ENCODE assay signal across 8 mouse cellular contexts in genomic region chr4:47419268-47419973, GRCm38 (mm10). TPM values are rescaled to one million over a fixed set of nuclear protein-coding genes. Genes with fewer than 3 reads are reported as not detected.
DNase-seq lines count a peak whose midpoint lies in the region; ATAC-seq and TF ChIP-seq lines count a peak whose summit lies in the region.

No protein-coding gene starts in this region.

- H3K9me3 ChIP-seq in heart, embryonic 10.5 days = no peaks in the 10 kb centered on the region
- no peaks in the 10 kb centered on the region for H3K9me3 ChIP-seq in embryonic facial prominence, embryonic 14.5 days (ENCODE audit: control insufficient read depth, low read length)

- H3K4me3 ChIP-seq in heart, adult 2 months = no peak overlapping the region
- no peak overlapping the region for H3K4me3 ChIP-seq in heart, embryonic 10.5 days
- no peak overlapping the region for H3K4me3 ChIP-seq in embryonic facial prominence, embryonic 14.5 days (ENCODE audit: low read depth, low read length)

- peak; percentile 92 for TF ChIP-seq CTCF in heart, adult 2 months (IDR thresholded peaks at IDR 0.05)

- H3K79me2 ChIP-seq in heart, adult 2 months (replicated peaks; ENCODE audit: control insufficient read depth, insufficient read depth, low read length) = no peaks in the 10 kb centered on the region

- H3K4me2 ChIP-seq in embryonic facial prominence, embryonic 14.5 days (ENCODE audit: low read depth, low read length) = peak overlapping the region; percentile 39

- no peak for DNase-seq in heart, adult 2 months
- no peak for DNase-seq in heart, embryonic 10.5 days (ENCODE audit: low spot score)
- DNase-seq in right cerebral cortex, postnatal 4 days = peak; percentile 51
- no peak for DNase-seq in right cerebral cortex, postnatal 36 days (ENCODE audit: low spot score in 2 of 2)
- DNase-seq in embryonic facial prominence, embryonic 14.5 days (ENCODE audit: low spot score) = peak; percentile 44
- no peak for DNase-seq in spleen, postnatal 4 days (ENCODE audit: low spot score in 2 of 2)
- DNase-seq in testis, postnatal 10 days (ENCODE audit: low spot score) = no peak

- TF ChIP-seq POLR2A in heart, adult 2 months (IDR thresholded peaks at IDR 0.05; ENCODE audit: insufficient read depth, low read depth, low read length) = no peak

- H3K27me3 ChIP-seq in heart, adult 2 months (ENCODE audit: control insufficient read depth, insufficient read depth, low read length) = no peaks in the 10 kb centered on the region
- no peaks in the 10 kb centered on the region for H3K27me3 ChIP-seq in heart, embryonic 10.5 days (ENCODE audit: insufficient read depth, poor library complexity, severe bottlenecking)
- H3K27me3 ChIP-seq in embryonic facial prominence, embryonic 14.5 days (replicated peaks; ENCODE audit: control insufficient read depth, insufficient read depth, low read length) = no peaks in the 10 kb centered on the region

- TF ChIP-seq EP300 in heart, adult 2 months (IDR thresholded peaks at IDR 0.05; ENCODE audit: insufficient read depth, low read depth, low read length) = no peak

- no peak overlapping the region for H3K27ac ChIP-seq in heart, adult 2 months
- no peak overlapping the region for H3K27ac ChIP-seq in heart, embryonic 10.5 days
- H3K27ac ChIP-seq in embryonic facial prominence, embryonic 14.5 days (replicated peaks; ENCODE audit: low read depth, low read length) = no peak overlapping the region

- 22% methylated on average over 9 of the region's 9 CpGs for WGBS in heart, adult 2 months
- WGBS in heart, embryonic 10.5 days = 27% methylated on average over 9 of the region's 9 CpGs
- 20% methylated on average over 9 of the region's 9 CpGs for WGBS in embryonic facial prominence, embryonic 14.5 days

- ATAC-seq in embryonic facial prominence, embryonic 14.5 days (ENCODE audit: low read depth) = no peak
- ATAC-seq in megakaryocyte progenitor cell, adult 5-6 weeks (replicated peaks; ENCODE audit: poor library complexity) = peak; percentile 51

- no peak overlapping the region for H3K9ac ChIP-seq in heart, adult 2 months (ENCODE audit: low read depth, low read length)
- H3K9ac ChIP-seq in embryonic facial prominence, embryonic 14.5 days (ENCODE audit: low read depth, low read length) = no peak overlapping the region

- no peaks in the 10 kb centered on the region for H3K36me3 ChIP-seq in heart, adult 2 months (ENCODE audit: control insufficient read depth, insufficient read depth, low read length)
- H3K36me3 ChIP-seq in heart, embryonic 10.5 days = peaks cover 4% of the 10 kb centered on the region; the same call in 1 of the 2 replicates
- no peaks in the 10 kb centered on the region for H3K36me3 ChIP-seq in embryonic facial prominence, embryonic 14.5 days (ENCODE audit: control insufficient read depth, insufficient read depth, low read length)

- intact Hi-C loops in heart, adult 2 months (cut with DNase I) = no loop called here

- H3K4me1 ChIP-seq in heart, adult 2 months (ENCODE audit: control insufficient read depth, insufficient read depth, low read length) = peaks cover 1% of the 10 kb centered on the region; the same call in 1 of the 2 replicates
- peaks cover 19% of the 10 kb centered on the region for H3K4me1 ChIP-seq in heart, embryonic 10.5 days
- no peaks in the 10 kb centered on the region for H3K4me1 ChIP-seq in embryonic facial prominence, embryonic 14.5 days (ENCODE audit: control insufficient read depth, insufficient read depth, low read length)

RNA-seq across cellular contexts. Expression of gene Alg2, which starts 54.7 kb away (rescaled TPM):
- 1 to 10 TPM; 6.0 to 6.2 TPM for total RNA-seq in heart, adult 2 months (2021)
- polyA plus RNA-seq in heart, adult 2 months (2012; rRNA removed) = 6.1 and 9.9 TPM in 2 replicates
- 36.2 and 57.0 TPM in 2 replicates for polyA plus RNA-seq in heart, embryonic 10.5 days (2016; fragmentation: Nextera tagmentation; extraction: Ambion mirVana)
- polyA plus RNA-seq in embryonic facial prominence, embryonic 14.5 days (2014; fragmentation: Nextera tagmentation; extraction: Ambion mirVana) = 68.9 and 75.3 TPM in 2 replicates
- 43.4 and 48.4 TPM in 2 replicates for total RNA-seq in megakaryocyte progenitor cell, adult 5-6 weeks (2015)
- 18.0 and 19.5 TPM in 2 replicates for total RNA-seq in megakaryocyte progenitor cell, adult 5-6 weeks (2017)

RNA-seq across cellular contexts. Expression of gene Sec61b, which starts 55.0 kb away (rescaled TPM):
- total RNA-seq in heart, adult 2 months (2021) = 10 to 100 TPM; 19.2 to 21.8 TPM
- polyA plus RNA-seq in heart, adult 2 months (2012; rRNA removed) = 21.3 and 35.6 TPM in 2 replicates
- polyA plus RNA-seq in heart, embryonic 10.5 days (2016; fragmentation: Nextera tagmentation; extraction: Ambion mirVana) = 205 and 295 TPM in 2 replicates
- 430 and 465 TPM in 2 replicates for polyA plus RNA-seq in embryonic facial prominence, embryonic 14.5 days (2014; fragmentation: Nextera tagmentation; extraction: Ambion mirVana)
- total RNA-seq in megakaryocyte progenitor cell, adult 5-6 weeks (2015) = 584 and 670 TPM in 2 replicates
- total RNA-seq in megakaryocyte progenitor cell, adult 5-6 weeks (2017) = 230 and 279 TPM in 2 replicates

Comparison
In these comparisons a context has a peak if more than half of its experiments do, and no peak if none do; other contexts are left out.
1. DNase-seq: peak in right cerebral cortex, postnatal 4 days (single experiment) and embryonic facial prominence, embryonic 14.5 days (single experiment); none in heart, adult 2 months (0 of 2), heart, embryonic 10.5 days (single experiment), right cerebral cortex, postnatal 36 days (0 of 2), spleen, postnatal 4 days (0 of 2) and testis, postnatal 10 days (single experiment).